Mouse (Mus musculus) C2C12 (cell line): ENCODE measurements at regions not wholly inside any gene's neighbourhood (a gene's known extent, or its start where the extent isn't known, plus 50 kb on each side); places are given as distances from the start of the nearest gene placed in this dataset.

Source experiments
- H3K27me3 ChIP-seq: one replicate; pipeline ENCODE4 v1.6.1; 2011; ENCODE audit not compliant: control insufficient read depth, insufficient read depth, insufficient read length
- H3K36me3 ChIP-seq: one replicate; pipeline ENCODE4 v1.6.1; 2011; ENCODE audit not compliant: control insufficient read depth, insufficient read depth
- H3K4me3 ChIP-seq: one replicate; pipeline ENCODE4 v1.5.1; 2011; ENCODE audit warnings: mild to moderate bottlenecking, control low read depth; ENCODE audit not compliant: poor library complexity, insufficient read depth, severe bottlenecking
- H3K79me2 ChIP-seq: one replicate; pipeline ENCODE4 v1.6.1; 2011; ENCODE audit not compliant: control insufficient read depth, insufficient read depth
- H3K79me3 ChIP-seq: one replicate; pipeline ENCODE4 v1.6.1; 2011; ENCODE audit warnings: low read depth, control low read depth
- H3ac ChIP-seq: one replicate; pipeline ENCODE3; 2011; ENCODE audit warnings: low read depth; ENCODE audit not compliant: control insufficient read depth, insufficient read length
- CEBPB ChIP-seq: IDR thresholded peaks from one replicate; pipeline ENCODE4 v1.6.1; 2011; ENCODE audit warnings: low read depth, mild to moderate bottlenecking, control low read depth, moderate library complexity
- CTCF ChIP-seq: IDR thresholded peaks from one replicate; pipeline ENCODE4 v1.5.1; 2011; ENCODE audit not compliant: control insufficient read depth, insufficient read depth, insufficient read length
- FOSL1 ChIP-seq: IDR thresholded peaks from one replicate; pipeline ENCODE4 v1.8.0; 2011; ENCODE audit warnings: mild to moderate bottlenecking, low read length; ENCODE audit not compliant: poor library complexity, insufficient read depth, severe bottlenecking
- MAX ChIP-seq: IDR thresholded peaks from one replicate; pipeline ENCODE4 v1.6.1; 2011; ENCODE audit warnings: mild to moderate bottlenecking, control low read depth
- MYOD1 ChIP-seq: IDR thresholded peaks from one replicate; pipeline ENCODE4 v1.6.1; 2011; ENCODE audit warnings: low read depth; ENCODE audit not compliant: control insufficient read depth, insufficient read length
- MYOG ChIP-seq: IDR thresholded peaks from one replicate; pipeline ENCODE4 v1.6.1; 2011; ENCODE audit not compliant: control insufficient read depth, insufficient read length; ENCODE audit errors: extremely low read depth
- USF1 ChIP-seq: IDR thresholded peaks from one replicate; pipeline ENCODE4 v1.6.1; 2011; ENCODE audit warnings: low read depth, mild to moderate bottlenecking, control low read depth, moderate library complexity

- H3K79me2 ChIP-seq = no peaks in the 10 kb centered on the region
- H3K79me3 ChIP-seq = no peaks in the 10 kb centered on the region
- H3ac ChIP-seq = no peak overlapping the region
- H3K27me3 ChIP-seq = no peaks in the 10 kb centered on the region
- no peaks in the 10 kb centered on the region for H3K36me3 ChIP-seq
- no peak for TF ChIP-seq CEBPB
- TF ChIP-seq CTCF = no peak
- no peak for TF ChIP-seq USF1
- no peak for TF ChIP-seq MAX
- TF ChIP-seq MYOD1 = no peak
- TF ChIP-seq MYOG = no peak
- no peak for TF ChIP-seq FOSL1
- no peak overlapping the region for H3K4me3 ChIP-seq
These were observed 121.5 kb downstream of the Sem1 start for GRCm38 (mm10) chr6:6457001-6457400.

- Histone ChIP-seq H3K4me3 (no peak overlapping the region), H3K79me2 (no peaks in the 10 kb centered on the region), H3K36me3 (no peaks in the 10 kb centered on the region), H3K79me3 (no peaks in the 10 kb centered on the region), H3K27me3 (no peaks in the 10 kb centered on the region), H3ac (no peak overlapping the region)
- no peak for TF ChIP-seq MAX
- no peak for TF ChIP-seq MYOD1
- no peak for TF ChIP-seq CTCF
- TF ChIP-seq CEBPB = no peak
- TF ChIP-seq FOSL1 = no peak
- TF ChIP-seq USF1 = no peak
- no peak for TF ChIP-seq MYOG
These were observed 122.9 kb downstream of the Sem1 start for GRCm38 (mm10) chr6:6455566-6455965.

GRCm38 (mm10) chr6:6454396-6454795, 124.1 kb downstream of the Sem1 start:
- Histone ChIP-seq H3K79me3 (no peaks in the 10 kb centered on the region), H3K4me3 (no peak overlapping the region), H3K36me3 (no peaks in the 10 kb centered on the region), H3K79me2 (no peaks in the 10 kb centered on the region), H3K27me3 (no peaks in the 10 kb centered on the region), H3ac (no peak overlapping the region)
- no peak for TF ChIP-seq MYOD1
- TF ChIP-seq FOSL1 = no peak
- no peak for TF ChIP-seq MAX
- TF ChIP-seq CTCF = no peak
- TF ChIP-seq MYOG = no peak
- TF ChIP-seq CEBPB = no peak
- TF ChIP-seq USF1 = no peak

GRCm38 (mm10) chr6:6434855-6435254, 143.6 kb downstream of the Sem1 start:
- TF ChIP-seq MYOG = no peak
- no peak for TF ChIP-seq FOSL1
- TF ChIP-seq CEBPB = no peak
- no peak for TF ChIP-seq CTCF
- TF ChIP-seq MYOD1 = no peak
- no peak for TF ChIP-seq USF1
- no peak for TF ChIP-seq MAX
- no peaks in the 10 kb centered on the region for H3K79me3 ChIP-seq
- H3K36me3 ChIP-seq = no peaks in the 10 kb centered on the region
- no peak overlapping the region for H3ac ChIP-seq
- no peaks in the 10 kb centered on the region for H3K79me2 ChIP-seq
- no peak overlapping the region for H3K4me3 ChIP-seq
- no peaks in the 10 kb centered on the region for H3K27me3 ChIP-seq

- no peaks in the 10 kb centered on the region for H3K36me3 ChIP-seq
- TF ChIP-seq USF1 (no peak), MYOG (no peak), MAX (no peak), CEBPB (no peak), CTCF (no peak), FOSL1 (no peak), MYOD1 (no peak)
- no peak overlapping the region for H3ac ChIP-seq
- H3K4me3 ChIP-seq = no peak overlapping the region
- no peaks in the 10 kb centered on the region for H3K79me2 ChIP-seq
- H3K79me3 ChIP-seq = no peaks in the 10 kb centered on the region
- H3K27me3 ChIP-seq = no peaks in the 10 kb centered on the region
These were observed 144.1 kb downstream of the Sem1 start for GRCm38 (mm10) chr6:6434261-6434802.

- Histone ChIP-seq H3K4me3 (no peak overlapping the region), H3ac (no peak overlapping the region), H3K27me3 (no peaks in the 10 kb centered on the region), H3K79me2 (no peaks in the 10 kb centered on the region), H3K79me3 (no peaks in the 10 kb centered on the region), H3K36me3 (no peaks in the 10 kb centered on the region)
- no peak for TF ChIP-seq CTCF
- TF ChIP-seq CEBPB = no peak
- no peak for TF ChIP-seq MYOD1
- no peak for TF ChIP-seq MAX
- no peak for TF ChIP-seq FOSL1
- no peak for TF ChIP-seq MYOG
- TF ChIP-seq USF1 = no peak
These were observed 145.3 kb downstream of the Sem1 start for GRCm38 (mm10) chr6:6433179-6433578.
